Mouse (Mus musculus) limb, embryonic 11.5 days (tissue): ENCODE data around the gene Gm13287. TPM values are rescaled to one million over a fixed set of nuclear protein-coding genes. Genes with fewer than 3 reads are reported as not detected.
"Not testable (repeated sequence)": the region's sequence is repeated elsewhere in the genome, so short reads cannot be mapped to it uniquely, and the experiment has no call there.

Experiments used
- ATAC-seq: fragments of 200-750 bp; cut with Nextera tagmentation; 2 replicates; pipeline ENCODE4 v1.8.0; 2017; ENCODE audit warnings: low read depth; ENCODE audit not compliant: insufficient number of reproducible peaks, low FRiP score, low TSS enrichment
- DNase-seq: peaks from one replicate; pipeline ENCODE4 v3.0.0-alpha.2; 2015; ENCODE audit warnings: low spot score
- H3K27ac ChIP-seq: fragments of 300-500 bp; sonication (generic); replicated peaks from 2 replicates; pipeline ENCODE4 v1.5.1; 2014; ENCODE audit warnings: low read depth, mild to moderate bottlenecking, low read length
- H3K27me3 ChIP-seq: fragments of 300-500 bp; sonication (generic); 2 replicates; pipeline ENCODE4 v1.6.1; 2014; ENCODE audit warnings: mild to moderate bottlenecking, low read length, mixed read lengths; ENCODE audit not compliant: control insufficient read depth, insufficient read depth
- H3K36me3 ChIP-seq: fragments of 300-500 bp; sonication (generic); 2 replicates; pipeline ENCODE4 v1.6.1; 2014; ENCODE audit warnings: mild to moderate bottlenecking, low read length, moderate library complexity, mixed read lengths; ENCODE audit not compliant: control insufficient read depth, insufficient read depth
- H3K4me1 ChIP-seq: fragments of 300-500 bp; sonication (generic); 2 replicates; pipeline ENCODE4 v1.6.1; 2014; ENCODE audit warnings: low read length, mixed read lengths; ENCODE audit not compliant: control insufficient read depth, insufficient read depth
- H3K4me2 ChIP-seq: fragments of 300-500 bp; sonication (generic); 2 replicates; pipeline ENCODE4 v1.6.1; 2014; ENCODE audit warnings: low read depth, mild to moderate bottlenecking, moderate library complexity; ENCODE audit not compliant: severe bottlenecking
- H3K4me3 ChIP-seq: fragments of 300-500 bp; sonication (generic); 2 replicates; pipeline ENCODE4 v1.5.1; 2014; ENCODE audit warnings: low read depth, low read length
- H3K9ac ChIP-seq: fragments of 300-500 bp; sonication (generic); 2 replicates; pipeline ENCODE4 v1.6.1; 2014; ENCODE audit warnings: mild to moderate bottlenecking, low read length
- H3K9me3 ChIP-seq: fragments of 300-500 bp; sonication (generic); 2 replicates; pipeline ENCODE4 v1.6.1; 2016; ENCODE audit warnings: low read length; ENCODE audit not compliant: control insufficient read depth
- WGBS: fragments of 180-500 bp; shearing (Covaris S2); extraction: QIAGEN DNeasy Blood & Tissue Kit; methylation state at CpG from one replicate; pipeline ENCODE4 v1.1.7; 2014; 5-methylcytosine and 5-hydroxymethylcytosine counted together
- polyA plus RNA-seq: library from polyadenylated mRNA; unstranded; fragments of >200 nt; fragmentation: Nextera tagmentation; extraction: Ambion mirVana; gene quantifications from 2 replicates; pipeline ENCODE4 v1.2.1, GENCODE M21; 2014

Gm13287 gene
- polyA plus RNA-seq, 1 experiment from 2014 or later = not detected

GRCm38 (mm10) chr4:88762341-88762740 lies 40.7 kb upstream of the Gm13287 start:
- not testable (repeated sequence) for H3K27ac ChIP-seq, H3K4me1 ChIP-seq, H3K9ac ChIP-seq, H3K27me3 ChIP-seq, ATAC-seq, H3K4me3 ChIP-seq, H3K4me2 ChIP-seq, H3K9me3 ChIP-seq, DNase-seq, H3K36me3 ChIP-seq
- 55% methylated on average over 9 of the region's 9 CpGs for WGBS

- H3K27me3 ChIP-seq, H3K9ac ChIP-seq, H3K27ac ChIP-seq, H3K36me3 ChIP-seq, H3K4me1 ChIP-seq, H3K9me3 ChIP-seq, ATAC-seq, H3K4me3 ChIP-seq: not testable (repeated sequence)
- peak overlapping the region; percentile 25; the same call in 1 of the 2 replicates for H3K4me2 ChIP-seq
- 3% methylated on average over 28 of the region's 42 CpGs for WGBS
- DNase-seq = peak; percentile 72
Observed at GRCm38 (mm10) chr4:88763384-88764018, 39.6 kb upstream of the Gm13287 start.

- H3K9ac ChIP-seq, DNase-seq, H3K27me3 ChIP-seq, H3K36me3 ChIP-seq, H3K4me1 ChIP-seq, H3K4me2 ChIP-seq, ATAC-seq, H3K9me3 ChIP-seq, H3K27ac ChIP-seq, H3K4me3 ChIP-seq: not testable (repeated sequence)
- no CpG with 5 or more reads among the region's 32 CpGs for WGBS
Observed at GRCm38 (mm10) chr4:88773534-88773933, 29.5 kb upstream of the Gm13287 start, which contains the start of gene Gm13290. TSS of gene Gm13290 (plus strand) at chr4:88773834.

- not testable (repeated sequence) for H3K36me3 ChIP-seq, ATAC-seq, H3K4me2 ChIP-seq, H3K9me3 ChIP-seq, H3K9ac ChIP-seq, H3K4me1 ChIP-seq, H3K27me3 ChIP-seq, DNase-seq, H3K27ac ChIP-seq, H3K4me3 ChIP-seq
- no CpG with 5 or more reads among the region's 29 CpGs for WGBS
Observed at GRCm38 (mm10) chr4:88776622-88777021, 26.4 kb upstream of the Gm13287 start, which contains the start of gene Gm13289. TSS of gene Gm13289 (plus strand) at chr4:88776922.

- DNase-seq, H3K27ac ChIP-seq, ATAC-seq, H3K9ac ChIP-seq, H3K4me2 ChIP-seq, H3K27me3 ChIP-seq, H3K4me3 ChIP-seq, H3K36me3 ChIP-seq, H3K4me1 ChIP-seq, H3K9me3 ChIP-seq: not testable (repeated sequence)
- WGBS = no CpG with 5 or more reads among the region's 29 CpGs
Observed at GRCm38 (mm10) chr4:88779550-88779949, 23.5 kb upstream of the Gm13287 start, which contains the start of gene Gm13272. TSS of gene Gm13272 (plus strand) at chr4:88779850.

GRCm38 (mm10) chr4:88780320-88780719 lies 22.7 kb upstream of the Gm13287 start:
- not testable (repeated sequence) for H3K9me3 ChIP-seq, H3K4me2 ChIP-seq, H3K9ac ChIP-seq, H3K27me3 ChIP-seq, ATAC-seq, H3K27ac ChIP-seq, DNase-seq, H3K4me3 ChIP-seq, H3K36me3 ChIP-seq, H3K4me1 ChIP-seq
- 37% methylated on average over 15 of the region's 18 CpGs for WGBS

GRCm38 (mm10) chr4:88781831-88782230 lies 21.2 kb upstream of the Gm13287 start, which contains the start of gene Ifnz:
TSS of gene Ifnz (plus strand) at chr4:88782131.
- not testable (repeated sequence) for H3K27me3 ChIP-seq, H3K9me3 ChIP-seq, ATAC-seq, H3K27ac ChIP-seq, DNase-seq, H3K4me1 ChIP-seq, H3K4me3 ChIP-seq, H3K9ac ChIP-seq, H3K36me3 ChIP-seq
- peak within 1 kb of the TSS; percentile 28; the same call in 1 of the 2 replicates for H3K4me2 ChIP-seq
- WGBS = 35% methylated on average over 3 of the region's 7 CpGs

- not testable (repeated sequence) for H3K4me3 ChIP-seq, H3K9me3 ChIP-seq, H3K36me3 ChIP-seq, H3K27me3 ChIP-seq, H3K4me1 ChIP-seq, H3K9ac ChIP-seq, H3K27ac ChIP-seq, DNase-seq, ATAC-seq
- H3K4me2 ChIP-seq = peak overlapping the region; percentile 28; the same call in 1 of the 2 replicates
- WGBS = 0% methylated on average over 7 of the region's 31 CpGs
Observed at GRCm38 (mm10) chr4:88782335-88782734, 20.7 kb upstream of the Gm13287 start.
